14 mouse cellular contexts compared by ENCODE assay signal in genomic region chr15:10790862-10791497, GRCm38 (mm10).
"Had no signal": no experiment of that assay in that cellular context is flagged by ENCODE, and none has a peak within 500 bp of the region (broad histone marks: within the 10 kb centered on the region; RNA-seq: fewer than 3 reads in every experiment).

No protein-coding gene starts in this region.

- H3K9me3 ChIP-seq: intestine, embryonic 15.5 days; kidney, embryonic 15.5 days; limb, embryonic 13.5 days; midbrain, embryonic 12.5 days had no signal

- ATAC-seq: intestine, embryonic 15.5 days had no signal

- H3K36me3 ChIP-seq: intestine, embryonic 15.5 days; kidney, embryonic 15.5 days; limb, embryonic 13.5 days; midbrain, embryonic 12.5 days had no signal

- DNase-seq: kidney, adult 18-20 months; kidney, postnatal 25 days; layer of hippocampus, postnatal 36 days; lung, adult 18-20 months; retina, postnatal 1 day; right cerebral cortex, postnatal 4 days; spleen, adult 18-20 months; thymus, adult 18-20 months; thymus, postnatal 14 days had no signal

- H3K27me3 ChIP-seq: intestine, embryonic 15.5 days; kidney, embryonic 15.5 days; limb, embryonic 13.5 days; midbrain, embryonic 12.5 days had no signal

- H3K4me1 ChIP-seq: intestine, embryonic 15.5 days; kidney, embryonic 15.5 days had no signal

- H3K9ac ChIP-seq: intestine, embryonic 15.5 days; kidney, embryonic 15.5 days; limb, embryonic 13.5 days; liver, embryonic 14.5 days; midbrain, embryonic 12.5 days had no signal

- H3K27ac ChIP-seq: intestine, embryonic 15.5 days; kidney, embryonic 15.5 days; limb, embryonic 13.5 days; liver, embryonic 14.5 days; midbrain, embryonic 12.5 days had no signal

- H3K4me2 ChIP-seq: intestine, embryonic 15.5 days; kidney, embryonic 15.5 days; limb, embryonic 13.5 days; midbrain, embryonic 12.5 days had no signal

- H3K4me3 ChIP-seq: intestine, embryonic 15.5 days; kidney, embryonic 15.5 days; limb, embryonic 13.5 days; midbrain, embryonic 12.5 days had no signal
